Mouse (Mus musculus) stomach, postnatal 0 days (tissue): ENCODE data around the gene Bcl2l1. TPM values are rescaled to one million over a fixed set of nuclear protein-coding genes. Genes with fewer than 3 reads are reported as not detected.

Source experiments
- ATAC-seq: fragments of 200-750 bp; cut with Nextera tagmentation; 2 replicates; pipeline ENCODE4 v1.8.0; 2017; ENCODE audit not compliant: low FRiP score, low TSS enrichment
- DNase-seq: peaks from one replicate; pipeline ENCODE4 v3.0.0-alpha.2; 2016; ENCODE audit warnings: low spot score
- H3K27ac ChIP-seq: fragments of 300-500 bp; sonication (generic); replicated peaks from 2 replicates; pipeline ENCODE4 v1.5.1; 2014; ENCODE audit warnings: mild to moderate bottlenecking, control low read depth
- H3K27me3 ChIP-seq: fragments of 300-500 bp; sonication (generic); 2 replicates; pipeline ENCODE4 v1.6.1; 2014; ENCODE audit warnings: low read length; ENCODE audit not compliant: control insufficient read depth, insufficient read depth
- H3K36me3 ChIP-seq: fragments of 300-500 bp; sonication (generic); 2 replicates; pipeline ENCODE4 v1.6.1; 2014; ENCODE audit warnings: low read length, mixed read lengths; ENCODE audit not compliant: control insufficient read depth, insufficient read depth
- H3K4me1 ChIP-seq: fragments of 300-500 bp; sonication (generic); replicated peaks from 2 replicates; pipeline ENCODE4 v1.6.1; 2014; ENCODE audit warnings: antibody characterized with exemption; ENCODE audit not compliant: control insufficient read depth, insufficient read depth
- H3K4me2 ChIP-seq: fragments of 300-500 bp; sonication (generic); replicated peaks from 2 replicates; pipeline ENCODE4 v1.6.1; 2014; ENCODE audit warnings: low read depth, mild to moderate bottlenecking, control low read depth, moderate library complexity
- H3K4me3 ChIP-seq: fragments of 300-500 bp; sonication (generic); 2 replicates; pipeline ENCODE4 v1.5.1; 2014; ENCODE audit warnings: low read depth, low read length, control low read depth
- H3K9ac ChIP-seq: fragments of 300-500 bp; sonication (generic); 2 replicates; pipeline ENCODE4 v1.6.1; 2014; ENCODE audit warnings: mild to moderate bottlenecking, low read length, control low read depth, mixed read lengths
- H3K9me3 ChIP-seq: fragments of 300-500 bp; sonication (generic); 2 replicates; pipeline ENCODE4 v1.6.1; 2016; ENCODE audit warnings: low read length; ENCODE audit not compliant: control insufficient read depth
- CTCF ChIP-seq: IDR thresholded peaks from 2 replicates; pipeline ENCODE4 v1.5.1; 2016; ENCODE audit warnings: antibody characterized with exemption, low read depth, mild to moderate bottlenecking, moderate library complexity
- EP300 ChIP-seq: optimal IDR thresholded peaks from 2 replicates; pipeline ENCODE3; 2016; ENCODE audit warnings: antibody characterized with exemption
- WGBS: fragments of 180-500 bp; shearing (Covaris S2); extraction: QIAGEN DNeasy Blood & Tissue Kit; methylation state at CpG from one replicate; pipeline ENCODE4 v1.1.7; 2014; 5-methylcytosine and 5-hydroxymethylcytosine counted together
- polyA plus RNA-seq: library from polyadenylated mRNA; unstranded; fragments of >200 nt; fragmentation: Nextera tagmentation; extraction: Ambion mirVana; gene quantifications from 2 replicates; pipeline ENCODE4 v1.2.1, GENCODE M21; 2015

The Bcl2l1 gene
- 45.6 and 48.7 TPM in 2 replicates for polyA plus RNA-seq

GRCm38 (mm10) chr2:152831019-152831878 is at the start of gene Bcl2l1:
Gene Bcl2l1 (minus strand): TSS chr2:152831728.
- Histone ChIP-seq H3K9ac (peak within 1 kb of the TSS; percentile 93), H3K9me3 (no peaks in the 10 kb centered on the region), H3K4me1 (peaks cover 9% of the 10 kb centered on the region), H3K4me3 (peak within 1 kb of the TSS; percentile 79), H3K4me2 (peak within 1 kb of the TSS; percentile 72), H3K27me3 (no peaks in the 10 kb centered on the region), H3K36me3 (no peaks in the 10 kb centered on the region), H3K27ac (peak within 1 kb of the TSS; percentile 99)
- under 1% methylated on average over 68 of the region's 74 CpGs for WGBS
- TF ChIP-seq EP300: peak; percentile 88
- peak; percentile 98 for TF ChIP-seq CTCF
- peak; percentile 95 for ATAC-seq
- peak; percentile 98 for DNase-seq

- H3K9ac ChIP-seq: no peak overlapping the region
- no peak overlapping the region for H3K4me3 ChIP-seq
- no peaks in the 10 kb centered on the region for H3K9me3 ChIP-seq
- no peak overlapping the region for H3K27ac ChIP-seq
- DNase-seq (no peak), ATAC-seq (no peak)
- H3K27me3 ChIP-seq: no peaks in the 10 kb centered on the region
- H3K4me2 ChIP-seq: no peak overlapping the region
- WGBS: 88% methylated on average over 13 of the region's 13 CpGs
- no peak for TF ChIP-seq CTCF
- no peak for TF ChIP-seq EP300
- H3K4me1 ChIP-seq: no peaks in the 10 kb centered on the region
- peaks cover 11% of the 10 kb centered on the region; the same call in 1 of the 2 replicates for H3K36me3 ChIP-seq
These were observed 49.4 kb upstream of the Bcl2l1 start for GRCm38 (mm10) chr2:152880898-152881297.

- H3K4me1 ChIP-seq: no peaks in the 10 kb centered on the region
- H3K4me2 ChIP-seq: no peak overlapping the region
- H3K4me3 ChIP-seq: no peak overlapping the region
- H3K27ac ChIP-seq: no peak overlapping the region
- H3K9ac ChIP-seq: no peak overlapping the region
- no peaks in the 10 kb centered on the region for H3K9me3 ChIP-seq
- peaks cover 11% of the 10 kb centered on the region for H3K36me3 ChIP-seq
- TF ChIP-seq EP300 (no peak), CTCF (no peak)
- DNase-seq (no peak), ATAC-seq (no peak)
- no peaks in the 10 kb centered on the region for H3K27me3 ChIP-seq
- 90% methylated on average over 3 of the region's 3 CpGs for WGBS
These were observed 46.7 kb upstream of the Bcl2l1 start for GRCm38 (mm10) chr2:152878239-152878638.

GRCm38 (mm10) chr2:152863346-152863745 is 31.8 kb upstream of the Bcl2l1 start:
- DNase-seq (no peak), ATAC-seq (no peak)
- 91% methylated on average over 6 of the region's 6 CpGs for WGBS
- no peaks in the 10 kb centered on the region; the same call in 1 of the 2 replicates for H3K36me3 ChIP-seq
- no peaks in the 10 kb centered on the region for H3K27me3 ChIP-seq
- no peaks in the 10 kb centered on the region for H3K4me1 ChIP-seq
- no peak overlapping the region for H3K9ac ChIP-seq
- no peaks in the 10 kb centered on the region for H3K9me3 ChIP-seq
- H3K4me3 ChIP-seq: no peak overlapping the region
- H3K4me2 ChIP-seq: no peak overlapping the region
- TF ChIP-seq CTCF: no peak
- TF ChIP-seq EP300: no peak
- H3K27ac ChIP-seq: no peak overlapping the region

- ATAC-seq: no peak
- Histone ChIP-seq H3K9ac (no peak overlapping the region), H3K27ac (no peak overlapping the region), H3K27me3 (no peaks in the 10 kb centered on the region), H3K4me3 (no peak overlapping the region), H3K9me3 (no peaks in the 10 kb centered on the region), H3K36me3 (no peaks in the 10 kb centered on the region; the same call in 1 of the 2 replicates), H3K4me1 (no peaks in the 10 kb centered on the region), H3K4me2 (no peak overlapping the region)
- 87% methylated on average over 3 of the region's 3 CpGs for WGBS
- TF ChIP-seq CTCF (no peak), EP300 (no peak)
- DNase-seq: no peak
These were observed 31.1 kb upstream of the Bcl2l1 start for GRCm38 (mm10) chr2:152862638-152863037.

- no peak overlapping the region for H3K4me2 ChIP-seq
- H3K4me1 ChIP-seq: no peaks in the 10 kb centered on the region
- H3K4me3 ChIP-seq: no peak overlapping the region
- no peak overlapping the region for H3K27ac ChIP-seq
- no peaks in the 10 kb centered on the region for H3K27me3 ChIP-seq
- H3K9me3 ChIP-seq: no peaks in the 10 kb centered on the region
- ATAC-seq (no peak), DNase-seq (no peak)
- no peak overlapping the region for H3K9ac ChIP-seq
- TF ChIP-seq CTCF (no peak), EP300 (no peak)
- 89% methylated on average over 1 of the region's 1 CpGs for WGBS
- H3K36me3 ChIP-seq: no peaks in the 10 kb centered on the region; the same call in 1 of the 2 replicates
These were observed 30.4 kb upstream of the Bcl2l1 start for GRCm38 (mm10) chr2:152861891-152862290.
